Mouse (Mus musculus): ENCODE measurements around the gene Mtif2.

The Mtif2 gene

DNA sequence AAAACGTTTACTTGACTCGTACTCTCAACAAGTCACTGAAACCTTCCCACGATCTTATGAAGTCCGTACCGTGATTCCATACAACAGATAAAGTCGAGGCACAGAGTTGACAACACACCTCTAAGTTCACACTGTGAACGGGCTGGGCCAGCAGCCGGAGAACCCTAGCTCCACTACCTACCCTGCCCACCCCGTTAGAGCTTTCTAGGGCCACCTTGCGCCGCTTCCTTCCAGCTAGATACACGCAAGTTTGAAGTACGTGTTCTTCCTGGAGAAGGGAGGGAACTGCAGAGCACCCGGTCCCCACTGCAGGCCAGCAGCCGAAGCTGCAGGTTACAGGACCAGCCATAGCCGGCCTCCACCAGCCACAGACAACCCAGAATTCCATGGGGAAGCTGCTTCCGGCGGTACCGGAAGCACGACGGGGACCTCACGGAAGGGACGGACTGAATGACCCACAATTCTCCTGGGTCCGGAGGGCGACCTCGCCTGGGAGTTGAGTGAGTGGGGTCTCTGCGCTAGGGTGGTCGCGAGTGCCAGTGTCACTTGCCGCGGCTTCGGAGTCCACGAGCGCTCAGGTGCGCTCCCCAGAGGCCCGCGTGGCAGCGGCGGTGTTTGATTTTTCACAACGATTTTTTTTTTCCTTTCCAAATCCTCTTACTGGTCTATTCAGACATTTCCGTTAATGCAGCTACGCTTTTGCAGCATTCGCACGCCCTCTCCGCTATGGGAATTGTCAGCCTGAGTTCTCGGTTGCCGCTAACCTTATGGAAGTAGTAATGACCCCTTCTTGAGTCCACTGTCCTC, at the start of gene Mtif2:
Mtif2 (plus strand) TSS at position 421 of the 807 bp plus-strand sequence.
- 2% methylated on average over 47 of the region's 47 CpGs for WGBS

DNA sequence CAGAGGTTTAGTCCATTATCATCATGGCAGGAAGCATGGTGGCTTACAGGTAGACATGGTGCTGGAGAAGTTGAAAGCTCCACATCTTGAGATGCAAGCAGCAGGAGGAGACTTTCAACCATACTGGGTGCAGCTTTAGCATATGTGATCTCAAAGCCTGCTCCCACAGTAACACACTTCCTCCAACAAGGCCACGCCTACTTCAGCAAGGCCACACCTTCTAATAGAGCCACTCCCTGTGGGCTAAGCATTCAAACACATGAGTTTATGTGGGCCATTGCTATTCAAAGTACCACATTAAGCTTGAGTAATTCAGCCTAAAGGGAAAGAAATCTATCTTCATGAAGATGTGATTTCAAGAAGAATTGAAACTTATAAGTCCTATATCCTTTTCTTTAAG, 33.1 kb upstream of the Mtif2 start:
- WGBS = 96% methylated on average over 1 of the region's 1 CpGs

DNA sequence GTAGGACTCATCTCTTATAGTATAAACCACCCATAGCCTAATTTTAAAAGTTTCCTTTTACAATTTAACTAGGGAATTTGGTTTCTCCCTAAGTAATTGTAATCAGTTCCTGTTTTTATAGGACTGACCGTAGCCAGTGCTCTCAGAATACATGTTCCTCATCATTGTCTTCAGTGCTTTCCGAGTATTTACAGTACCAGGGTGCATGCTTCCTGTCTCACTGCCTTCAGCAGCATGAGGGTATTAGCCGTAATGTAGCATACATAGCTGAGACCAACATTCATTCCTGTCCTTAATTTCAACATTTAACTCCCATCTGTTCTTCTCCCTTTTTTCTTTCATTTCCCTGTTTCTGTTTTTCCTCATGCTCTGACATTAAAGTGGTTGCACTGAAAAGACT, 29.2 kb upstream of the Mtif2 start:
- WGBS = 81% methylated on average over 3 of the region's 3 CpGs

DNA sequence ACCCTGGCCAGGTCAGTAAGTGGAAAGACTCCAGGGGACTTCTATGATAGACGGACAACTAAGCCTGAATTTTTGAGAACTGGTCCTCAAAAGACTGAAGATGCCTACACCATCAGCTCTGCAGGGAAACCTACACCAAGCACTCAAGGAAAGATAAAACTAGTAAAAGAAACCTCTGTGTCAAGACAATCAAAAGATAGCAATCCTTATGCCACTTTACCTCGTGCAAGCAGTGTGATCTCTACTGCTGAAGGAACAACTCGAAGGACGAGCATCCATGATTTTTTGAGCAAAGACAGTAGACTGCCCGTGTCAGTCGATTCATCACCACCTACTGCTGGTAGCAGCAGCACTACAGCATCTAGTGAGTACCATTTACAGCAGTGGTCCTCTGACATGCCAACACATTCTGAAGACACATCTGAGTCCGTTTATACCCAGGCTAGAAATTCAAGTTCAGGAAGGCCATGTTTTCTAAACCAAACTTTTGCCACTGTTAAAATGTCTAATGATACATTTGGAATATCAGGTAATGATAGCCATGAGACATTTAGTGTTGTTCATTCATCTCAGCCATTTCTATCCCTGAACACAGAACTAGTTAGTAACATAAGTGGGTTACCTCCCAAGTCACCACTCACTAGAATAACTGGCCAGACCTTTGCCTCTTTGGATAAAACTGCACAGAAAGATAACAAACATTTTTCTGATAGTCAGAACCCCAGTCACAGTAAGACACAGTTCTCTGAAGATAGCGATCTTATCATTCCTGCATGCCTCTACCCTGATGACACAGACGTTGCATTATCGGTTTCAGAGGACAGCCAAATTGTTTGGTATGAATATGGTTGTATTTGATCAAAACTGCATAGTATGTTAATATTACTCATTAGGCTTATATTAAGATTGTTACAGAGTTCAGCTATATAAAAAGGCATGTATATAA, 22.0 kb upstream of the Mtif2 start:
- 93% methylated on average over 10 of the region's 10 CpGs for WGBS

DNA sequence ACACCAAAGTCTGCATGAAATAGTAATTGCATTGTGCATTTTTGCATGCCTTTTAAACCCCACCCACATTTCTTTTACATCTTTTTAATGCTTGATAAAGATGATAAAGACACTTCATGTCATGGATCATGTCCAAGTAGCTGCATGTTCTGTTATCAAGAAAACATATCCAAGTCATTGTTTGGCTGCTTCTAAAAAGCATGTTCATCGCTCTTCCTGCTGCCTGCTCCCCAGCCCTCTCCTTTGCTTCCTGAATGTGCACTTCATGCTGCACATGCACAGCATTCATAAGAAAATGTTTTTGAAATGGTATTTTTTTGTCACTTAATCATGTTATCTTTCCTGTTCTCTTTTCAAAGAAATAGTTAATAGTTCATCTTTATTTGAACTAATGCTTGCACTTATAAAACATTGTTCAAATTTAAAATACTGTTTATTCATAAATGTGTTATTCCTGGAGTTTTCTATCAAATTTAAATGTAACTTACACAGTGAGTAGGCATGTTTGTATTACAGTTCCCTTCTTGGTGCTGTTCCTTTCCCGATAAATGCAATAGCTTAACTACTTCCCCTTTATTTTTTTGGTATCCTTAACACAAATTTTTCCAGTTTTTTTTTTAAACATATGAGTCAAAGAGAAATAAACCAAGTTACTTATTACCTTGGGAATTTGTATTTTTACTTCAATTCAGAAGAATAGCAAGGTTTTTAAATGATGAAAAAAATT, 21.1 kb upstream of the Mtif2 start:
- WGBS = 79% methylated on average over 2 of the region's 2 CpGs

DNA sequence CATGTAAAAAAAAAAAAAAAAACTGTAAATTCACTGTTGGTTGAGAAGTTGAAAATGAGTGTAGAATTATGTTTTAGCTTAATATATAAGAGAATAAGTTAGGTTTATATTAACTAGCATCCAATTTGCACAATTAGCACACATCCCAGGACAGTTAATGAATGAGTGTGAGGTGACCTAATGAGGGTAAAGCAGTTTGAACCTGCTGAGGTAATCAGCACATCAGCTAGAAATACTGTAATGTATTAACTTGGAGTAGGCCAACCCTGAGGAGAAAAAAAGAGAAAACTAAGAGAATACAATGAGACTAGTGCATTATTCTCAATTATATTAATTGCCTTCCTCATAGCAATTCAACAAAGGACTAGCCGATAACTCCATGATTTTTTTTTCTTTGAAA, 16.8 kb upstream of the Mtif2 start:
- 83% methylated on average over 1 of the region's 1 CpGs for WGBS

DNA sequence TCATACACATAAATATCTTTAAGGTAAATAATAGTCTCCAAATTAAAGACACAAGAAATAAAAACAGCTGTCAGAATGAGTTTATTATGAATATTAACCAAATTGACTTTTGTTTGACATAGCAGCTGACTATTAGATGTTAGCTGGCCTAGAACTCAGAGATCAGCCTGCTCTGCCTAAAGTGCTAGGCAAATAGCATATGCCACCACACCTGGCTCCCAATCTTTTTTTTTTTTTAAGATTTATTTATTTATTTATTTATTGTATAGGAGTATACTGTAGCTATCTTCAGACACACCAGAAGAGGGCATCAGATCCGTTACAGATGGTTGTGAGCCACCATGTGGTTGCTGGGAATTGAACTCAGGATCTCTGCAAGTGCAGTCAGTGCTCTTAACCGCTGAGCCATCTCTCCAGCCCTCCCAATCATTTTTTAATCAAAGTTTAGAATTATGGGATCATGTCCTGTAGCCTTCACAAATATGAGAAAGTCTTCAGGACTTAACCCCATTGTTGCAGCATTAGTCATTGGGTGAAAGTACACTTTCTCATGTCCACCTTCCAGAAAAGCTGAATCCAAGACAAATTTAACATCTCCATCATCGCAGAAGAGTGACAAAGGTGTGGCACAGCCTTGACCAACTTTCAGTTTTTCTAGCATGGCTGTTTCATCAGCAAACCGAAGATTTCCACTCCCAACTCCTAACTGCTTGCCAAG, 13.2 kb upstream of the Mtif2 start:
- whole genome bisulfite sequencing = 84% methylated on average over 4 of the region's 4 CpGs

DNA sequence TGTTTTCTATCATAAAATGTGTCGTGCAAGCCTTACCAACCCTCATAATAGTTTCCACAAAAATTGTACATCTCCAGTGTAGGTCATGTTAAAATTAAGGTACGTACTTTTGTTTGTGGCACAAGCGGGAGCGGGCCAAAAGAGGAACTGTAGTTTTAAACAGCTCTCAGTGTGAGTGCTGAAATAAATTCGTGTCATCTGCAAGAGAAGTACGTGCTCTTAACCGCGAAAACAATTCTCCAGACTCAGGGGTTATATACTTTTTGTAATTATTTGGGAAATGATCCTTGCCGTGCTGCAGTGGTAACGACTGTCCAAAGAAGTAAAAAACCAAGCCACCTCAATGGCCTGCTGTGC, 11.9 kb upstream of the Mtif2 start:
- 30% methylated on average over 10 of the region's 10 CpGs for WGBS

DNA sequence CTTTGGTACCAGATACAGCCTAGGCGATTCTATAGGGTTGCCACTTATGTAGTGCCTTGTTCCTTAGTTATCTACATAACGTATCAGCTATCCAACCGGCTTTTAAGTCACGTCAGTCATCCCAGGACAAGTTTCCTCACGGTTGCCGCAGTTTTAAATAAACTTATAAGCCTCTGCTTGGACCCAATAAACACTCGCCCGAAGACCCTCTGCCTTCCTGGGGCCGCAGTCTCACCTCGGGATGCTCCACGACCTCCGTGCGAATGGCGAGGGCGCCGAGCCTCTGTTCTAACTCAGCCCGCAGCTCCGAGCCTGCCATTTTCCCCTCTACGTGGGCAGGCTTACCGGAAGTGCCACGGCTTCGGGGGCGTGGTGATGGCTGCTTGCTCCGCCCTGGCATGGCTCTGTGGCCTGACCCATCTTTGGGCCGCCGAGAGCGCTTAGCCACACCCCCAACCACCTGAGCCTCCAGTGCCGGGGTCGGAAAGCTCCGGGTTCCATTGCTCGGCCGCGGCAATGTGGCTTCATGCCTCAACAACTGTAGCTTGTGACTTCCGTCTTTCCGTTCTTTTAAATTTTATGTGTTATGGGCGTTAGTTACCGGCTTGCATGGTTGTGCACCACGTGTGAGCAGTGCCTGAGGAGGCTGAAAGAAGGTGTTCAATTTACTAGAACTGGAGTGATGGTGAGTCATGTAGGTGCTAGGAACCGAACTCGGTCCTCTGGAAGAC, 11.4 kb upstream of the Mtif2 start, which contains the start of gene Prorsd1:
Prorsd1 (minus strand) TSS at position 352 of the 731 bp plus-strand sequence.
- 6% methylated on average over 40 of the region's 40 CpGs for WGBS

DNA sequence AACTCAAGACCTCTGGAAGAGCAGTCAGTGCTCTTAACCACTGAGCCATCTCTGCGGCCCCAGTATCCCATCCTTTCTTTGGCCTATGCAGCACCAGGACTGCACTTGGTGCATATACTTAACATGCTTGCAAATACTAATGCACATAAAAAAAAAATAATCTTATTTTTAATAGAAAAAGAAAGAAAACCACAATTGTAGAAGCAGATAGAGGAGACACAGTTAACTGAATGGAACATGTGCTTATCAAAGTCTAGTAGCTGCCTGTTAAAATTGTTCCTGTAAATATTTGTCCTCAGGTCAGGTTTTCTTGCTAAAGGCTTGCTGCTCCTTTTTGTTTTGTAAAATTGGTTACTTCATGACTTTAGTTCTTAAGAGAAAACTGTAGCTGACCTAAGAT, 12.0 kb downstream of the Mtif2 start:
- 100% methylated on average over 1 of the region's 1 CpGs for WGBS

DNA sequence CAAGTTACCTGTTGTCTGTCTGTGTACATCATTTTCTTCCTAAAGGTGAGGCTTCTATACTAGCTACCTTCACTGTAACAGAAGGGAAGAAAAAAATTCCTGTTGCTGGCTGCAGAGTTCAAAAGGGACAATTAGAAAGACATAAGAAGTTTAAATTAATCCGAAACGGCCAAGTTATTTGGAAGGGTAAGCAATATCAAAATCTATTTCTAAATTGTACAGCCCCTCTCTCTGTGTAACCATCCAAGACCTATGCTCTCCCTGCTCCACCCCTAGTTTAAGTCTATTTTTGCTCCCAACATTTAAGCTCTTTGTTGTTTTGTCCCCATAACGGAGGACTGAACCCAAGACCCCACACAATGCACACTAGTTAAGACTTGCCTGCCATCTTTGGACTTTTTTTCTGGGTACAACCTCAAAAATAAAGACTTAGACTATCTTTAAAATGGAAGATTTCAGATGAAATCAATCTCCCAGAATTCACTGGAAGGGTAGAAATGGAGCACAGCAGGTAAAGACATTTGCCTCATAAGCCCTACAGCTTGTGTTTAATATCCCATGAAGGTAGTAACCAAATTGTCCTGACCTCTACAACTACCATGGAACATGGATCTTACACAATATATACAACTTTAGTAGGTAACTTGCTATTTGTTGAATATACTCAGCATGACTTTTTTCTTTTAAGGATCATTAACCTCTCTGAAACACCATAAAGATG, 18.2 kb downstream of the Mtif2 start:
- 75% methylated on average over 3 of the region's 3 CpGs for WGBS

DNA sequence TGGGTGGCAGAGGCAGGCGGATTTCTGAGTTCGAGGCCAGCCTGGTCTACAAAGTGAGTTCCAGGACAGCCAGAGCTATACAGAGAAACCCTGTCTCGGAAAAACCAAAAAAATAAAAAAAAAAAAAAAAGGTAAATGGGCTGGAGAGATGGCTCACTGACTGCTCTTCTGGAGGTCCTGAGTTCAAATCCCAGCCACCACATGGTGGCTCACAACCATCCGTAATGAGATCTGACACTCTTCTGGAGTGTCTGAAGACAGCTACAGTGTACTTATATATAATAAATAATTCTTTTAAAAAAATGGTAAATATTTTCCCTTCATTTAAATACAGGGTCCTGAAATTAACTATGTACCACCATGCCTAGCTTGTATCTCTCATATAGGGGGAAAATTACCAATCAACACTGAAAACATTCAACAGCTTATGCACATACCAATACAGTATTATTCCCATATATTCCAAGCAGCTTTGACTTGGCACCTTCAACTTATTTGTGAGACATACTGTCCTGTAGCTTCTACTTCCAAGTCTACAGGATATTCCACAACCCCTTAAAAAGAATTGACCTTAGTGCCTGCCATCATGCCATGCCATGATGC, 19.0 kb downstream of the Mtif2 start:
- WGBS = 81% methylated on average over 4 of the region's 4 CpGs

DNA sequence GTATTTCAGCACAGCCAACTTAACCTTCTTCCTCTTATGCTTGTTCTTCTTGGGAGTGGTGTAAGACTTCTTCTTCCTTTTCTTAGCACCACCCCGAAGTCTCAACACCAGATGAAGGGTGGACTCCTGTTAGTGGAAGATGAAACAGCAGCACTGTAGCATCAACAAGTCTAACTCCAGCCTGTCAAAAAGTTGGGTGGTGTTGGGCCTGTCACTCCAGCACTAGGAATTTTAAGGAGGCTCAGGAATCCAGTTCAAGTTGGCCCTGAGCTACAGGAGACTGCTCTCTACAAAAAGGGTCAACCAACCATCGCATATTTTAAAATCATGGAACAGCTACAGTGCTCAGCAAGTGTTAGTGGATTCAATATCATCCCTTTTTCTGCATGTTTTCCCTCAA, 20.1 kb downstream of the Mtif2 start:
- WGBS = 90% methylated on average over 2 of the region's 2 CpGs

DNA sequence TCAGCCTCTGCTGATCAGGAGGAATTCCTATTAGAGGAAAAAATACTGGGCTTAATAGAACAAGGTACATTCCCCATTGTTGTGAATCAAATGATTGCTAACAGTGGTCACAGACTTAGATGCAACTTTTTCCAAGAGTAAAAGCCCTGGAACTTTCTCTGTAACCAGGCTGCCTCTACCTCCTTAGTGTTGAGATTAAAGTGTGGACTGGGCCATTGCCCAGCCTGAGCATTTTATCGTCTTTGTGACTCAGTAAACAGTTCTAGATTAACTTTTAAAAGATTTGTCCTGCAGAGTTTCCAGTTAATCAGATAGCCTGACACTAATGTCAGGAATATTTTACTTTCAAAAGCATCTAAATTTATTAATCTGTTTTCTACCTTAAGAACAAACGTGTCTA, 20.6 kb downstream of the Mtif2 start:
- 12% methylated on average over 2 of the region's 2 CpGs for WGBS

DNA sequence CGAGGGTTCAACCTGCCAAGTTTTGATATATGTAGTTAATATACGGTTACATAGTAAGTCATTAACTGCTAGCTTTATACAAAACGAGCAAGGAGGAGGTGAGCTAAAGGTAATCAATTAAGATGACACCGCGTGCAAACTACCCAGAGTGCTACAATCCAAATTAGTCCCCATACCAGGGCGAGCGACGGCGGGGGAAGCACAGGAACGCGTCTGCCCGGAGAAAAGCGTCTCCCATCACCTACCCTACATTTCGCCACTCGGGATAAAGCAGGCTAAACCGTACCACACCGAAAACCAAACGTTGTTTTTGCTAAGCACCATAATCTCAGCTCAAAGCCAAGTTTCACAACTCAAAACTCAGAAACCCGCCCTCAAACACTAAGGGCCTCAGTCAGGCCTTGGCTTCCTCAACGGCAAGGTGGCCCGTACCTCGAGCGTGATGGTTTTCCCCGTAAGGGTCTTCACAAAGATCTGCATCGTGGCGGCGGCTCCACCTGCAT, 21.1 kb downstream of the Mtif2 start:
- WGBS = under 1% methylated on average over 27 of the region's 27 CpGs

DNA sequence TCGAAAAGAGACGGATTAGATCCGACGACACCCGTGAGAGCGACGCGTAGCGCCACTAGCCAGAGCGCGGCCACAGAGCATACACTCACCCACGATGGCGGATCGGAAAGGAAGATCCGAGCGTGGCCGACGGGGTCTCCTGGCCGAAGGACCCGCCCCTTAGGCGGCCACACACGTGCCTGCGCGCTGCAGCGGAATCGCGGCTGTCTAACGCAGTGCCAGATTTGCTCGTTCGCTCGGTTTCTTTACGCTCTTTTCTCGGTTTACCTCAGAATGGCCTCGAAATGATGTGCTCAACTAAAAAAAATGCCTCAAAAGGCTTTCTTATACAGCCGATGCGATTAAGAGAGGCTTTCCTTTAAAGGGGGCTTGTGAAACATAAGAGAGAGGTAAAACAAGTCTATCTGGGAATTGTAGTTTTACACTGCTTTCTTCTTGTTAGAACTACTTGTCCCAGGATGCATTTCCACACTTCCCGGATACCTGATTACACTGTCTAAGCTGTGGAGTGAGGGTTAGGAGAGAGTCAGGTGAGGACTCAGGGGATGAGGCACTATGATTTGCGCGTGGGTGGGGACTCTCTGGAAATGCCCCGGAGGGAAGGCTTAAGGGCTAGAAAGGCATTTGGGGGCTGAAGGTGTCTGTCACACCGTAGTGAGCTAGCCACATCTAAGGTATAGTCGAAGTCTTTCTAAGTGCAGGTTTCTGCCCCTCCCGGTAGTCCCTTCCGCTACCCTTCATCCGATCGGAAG, 21.7 kb downstream of the Mtif2 start, which contains the start of the genes Clhc1 and Rps27a:
Clhc1 (plus strand) TSS at position 199 of the 752 bp plus-strand sequence.
Rps27a (minus strand) TSS at position 358 of the 752 bp plus-strand sequence.
- under 1% methylated on average over 46 of the region's 46 CpGs for WGBS

DNA sequence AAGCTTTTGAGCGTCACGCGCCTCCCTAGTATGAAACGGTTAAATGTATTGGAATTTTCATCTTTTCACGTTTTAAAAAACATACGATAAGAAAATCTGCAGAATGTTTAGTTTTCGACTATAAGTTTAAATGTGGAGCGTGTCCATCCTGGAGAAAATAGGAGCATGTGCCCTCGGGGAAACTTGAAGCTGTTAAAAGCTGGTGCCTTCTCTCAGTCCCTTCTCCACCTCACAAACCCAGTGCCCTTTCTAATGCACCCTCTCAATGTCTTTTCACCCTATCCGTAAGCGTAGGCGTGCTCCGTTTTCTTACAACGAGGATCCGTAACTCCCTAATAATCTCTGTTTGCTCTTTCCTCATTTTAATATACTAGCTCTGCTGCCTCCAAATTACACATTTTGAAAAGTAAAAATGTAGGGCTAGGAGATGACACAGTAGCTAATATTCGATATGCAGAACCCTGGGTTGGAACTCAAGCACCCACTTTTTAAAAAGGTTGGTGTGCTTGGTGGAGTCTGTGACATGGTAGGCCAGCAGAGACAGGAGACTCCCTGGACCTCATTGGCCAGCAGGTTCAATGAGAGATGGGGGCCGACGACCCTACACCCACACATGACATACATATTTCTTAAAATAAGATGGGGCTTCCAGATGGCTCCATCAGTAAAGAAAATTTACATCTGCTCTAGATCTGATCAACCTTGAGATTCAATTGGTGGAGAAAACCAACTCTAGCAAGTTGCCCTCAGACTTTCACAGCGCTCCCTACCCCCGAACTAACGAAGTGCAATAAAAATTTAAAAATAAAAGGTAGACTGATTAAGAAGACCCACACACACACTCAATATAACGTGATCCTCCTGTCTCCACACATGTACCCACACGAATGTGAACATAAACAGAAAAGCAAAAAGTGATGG, 22.6 kb downstream of the Mtif2 start:
- WGBS = 22% methylated on average over 23 of the region's 23 CpGs
